Mouse (Mus musculus) spleen, adult 2 months (tissue): ENCODE measurements around the gene Cflar.

Source experiments
- CTCF ChIP-seq: fragments of 200-500 bp; IDR thresholded peaks from 2 replicates; pipeline ENCODE4 v1.5.1; 2011; ENCODE audit warnings: mild to moderate bottlenecking, inconsistent platforms; ENCODE audit not compliant: insufficient read depth, insufficient read length, insufficient replicate concordance; ENCODE audit errors: extremely low read depth
- POLR2A ChIP-seq: fragments of 200-500 bp; IDR thresholded peaks from 2 replicates; pipeline ENCODE4 v1.6.1; 2011; ENCODE audit warnings: low read depth, low read length, inconsistent platforms

DNA sequence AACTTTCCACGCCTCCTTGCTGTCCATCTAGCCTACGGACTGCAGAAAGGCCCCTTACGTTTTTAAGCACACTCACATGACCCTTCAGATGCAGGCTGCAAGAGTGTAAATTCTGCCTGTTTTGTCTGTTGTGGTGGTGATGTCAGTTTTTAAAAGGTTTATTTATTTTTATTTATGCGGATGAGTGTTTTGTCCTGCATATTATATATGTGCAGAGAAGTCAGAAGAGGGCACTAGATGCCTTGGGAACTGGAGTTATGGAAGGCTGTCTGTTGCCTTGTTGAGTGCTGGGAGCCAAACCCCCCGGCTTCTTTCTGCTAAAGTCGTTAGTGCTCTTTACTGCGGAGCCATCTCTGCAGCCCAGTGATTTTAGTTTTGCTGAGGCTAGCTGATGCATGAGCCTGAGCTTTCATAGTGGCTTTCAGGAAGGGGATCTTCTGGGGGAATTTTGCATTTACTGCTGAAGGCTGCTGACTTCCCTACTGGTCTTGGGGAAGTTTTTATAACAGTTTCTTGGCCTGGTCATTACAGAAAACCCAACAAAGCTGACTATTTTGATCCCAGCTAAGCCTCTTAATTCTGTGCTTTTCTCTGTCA, 12.6 kb downstream of the Cflar start:
- TF ChIP-seq POLR2A = no peak
- TF ChIP-seq CTCF = no peak
